Mouse (Mus musculus) heart, embryonic 10.5 days (tissue): ENCODE measurements around the gene Gp1ba. TPM values are rescaled to one million over a fixed set of nuclear protein-coding genes. Genes with fewer than 3 reads are reported as not detected.
A peak's percentile ranks its signal among the peaks of the same experiment; 100 is the strongest.

Source experiments
- DNase-seq: peaks from one replicate; pipeline ENCODE4 v3.0.0-alpha.2; 2017; ENCODE audit warnings: low spot score
- H3K27ac ChIP-seq: fragments of 300-500 bp; sonication (generic); 2 replicates; pipeline ENCODE4 v1.5.1; 2016; ENCODE audit warnings: mild to moderate bottlenecking
- H3K27me3 ChIP-seq: fragments of 300-500 bp; sonication (generic); 2 replicates; pipeline ENCODE4 v1.6.1; 2016; ENCODE audit warnings: mild to moderate bottlenecking; ENCODE audit not compliant: poor library complexity, insufficient read depth, severe bottlenecking
- H3K36me3 ChIP-seq: fragments of 300-500 bp; sonication (generic); 2 replicates; pipeline ENCODE4 v1.6.1; 2016; ENCODE audit warnings: mild to moderate bottlenecking, moderate library complexity
- H3K4me1 ChIP-seq: fragments of 300-500 bp; sonication (generic); 2 replicates; pipeline ENCODE4 v1.6.1; 2016; ENCODE audit warnings: mild to moderate bottlenecking
- H3K4me3 ChIP-seq: fragments of 300-500 bp; sonication (generic); 2 replicates; pipeline ENCODE4 v1.5.1; 2016; ENCODE audit warnings: mild to moderate bottlenecking, moderate library complexity
- H3K9me3 ChIP-seq: fragments of 300-500 bp; sonication (generic); 2 replicates; pipeline ENCODE4 v1.6.1; 2016; ENCODE audit warnings: mild to moderate bottlenecking, moderate library complexity
- WGBS: fragments of 180-500 bp; shearing (Covaris S2); methylation state at CpG from one replicate; pipeline ENCODE4 v1.1.7; 2016; 5-methylcytosine and 5-hydroxymethylcytosine counted together
- polyA plus RNA-seq: library from polyadenylated mRNA; unstranded; fragments of >200 nt; fragmentation: Nextera tagmentation; extraction: Ambion mirVana; gene quantifications from 2 replicates; pipeline ENCODE4 v1.2.1, GENCODE M21; 2016

Gene Gp1ba
- polyA plus RNA-seq = 1.6 and 1.9 TPM in 2 replicates

DNA sequence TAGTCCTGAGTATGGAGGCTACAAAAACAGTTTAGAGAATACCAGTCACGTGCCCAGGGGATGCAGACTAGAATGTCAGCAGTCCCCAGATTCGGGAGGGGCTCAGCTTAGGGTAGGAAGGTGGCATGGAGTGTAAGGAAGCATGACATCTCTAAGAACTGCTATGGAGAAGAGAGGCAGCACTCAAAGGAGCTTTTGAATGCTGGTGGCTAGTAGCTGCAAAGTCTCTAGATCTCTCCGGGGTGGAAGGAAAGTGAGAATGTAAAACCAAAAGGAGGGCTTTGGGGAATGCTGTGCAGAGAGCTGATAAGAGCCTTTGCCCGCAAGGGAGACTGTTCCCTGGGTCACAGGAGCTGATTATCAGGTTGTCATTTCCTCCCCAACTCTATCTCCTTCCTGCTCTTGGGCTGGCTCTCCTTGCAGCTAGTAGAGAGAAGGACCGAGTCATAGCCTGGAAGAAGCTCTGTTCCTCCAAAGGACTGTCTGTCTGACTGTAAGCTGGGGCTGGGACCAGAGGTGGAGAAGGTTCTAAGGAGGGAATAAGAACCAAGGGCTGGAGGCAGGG is at the start of gene Gp1ba:
Gene Gp1ba (plus strand): TSS at position 409 of the 565 bp plus-strand sequence.
- Histone ChIP-seq H3K27ac (peak within 1 kb of the TSS; percentile 75), H3K36me3 (peaks cover 13% of the 10 kb centered on the region), H3K9me3 (no peaks in the 10 kb centered on the region), H3K4me1 (peaks cover 23% of the 10 kb centered on the region), H3K4me3 (peak within 1 kb of the TSS; percentile 23; the same call in 1 of the 2 replicates), H3K27me3 (no peaks in the 10 kb centered on the region)
- WGBS = 6% methylated on average over 5 of the region's 5 CpGs
- DNase-seq = no peak

DNA sequence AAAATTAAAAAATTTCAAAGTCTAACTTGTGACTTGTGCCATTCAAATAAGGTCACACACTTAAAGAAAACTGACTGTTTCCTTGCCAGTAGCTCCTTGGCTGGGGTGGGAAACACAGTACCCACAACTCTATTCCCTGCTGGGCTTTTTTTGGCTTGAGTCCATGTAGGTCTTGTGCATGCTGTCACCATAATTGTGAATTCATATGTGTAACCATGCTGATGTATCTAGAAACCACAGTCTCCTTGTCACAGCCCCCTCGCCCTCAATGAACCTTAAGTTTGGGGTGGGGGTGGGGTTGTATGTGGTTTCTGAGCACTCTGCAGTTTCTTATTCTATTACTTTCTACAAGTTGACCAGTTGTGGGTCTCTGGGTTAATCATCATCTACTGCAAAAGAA is 47.2 kb upstream of the Gp1ba start:
- no peak overlapping the region for H3K27ac ChIP-seq
- 0 out of 2 replicates have a peak, but pooled peaks cover 5% of the 10 kb centered on the region for H3K36me3 ChIP-seq
- 96% methylated on average over 1 of the region's 1 CpGs for WGBS
- H3K4me3 ChIP-seq = no peak overlapping the region
- no peak for DNase-seq
- peaks cover 16% of the 10 kb centered on the region; the same call in 1 of the 2 replicates for H3K4me1 ChIP-seq
- H3K9me3 ChIP-seq = no peaks in the 10 kb centered on the region
- H3K27me3 ChIP-seq = no peaks in the 10 kb centered on the region

DNA sequence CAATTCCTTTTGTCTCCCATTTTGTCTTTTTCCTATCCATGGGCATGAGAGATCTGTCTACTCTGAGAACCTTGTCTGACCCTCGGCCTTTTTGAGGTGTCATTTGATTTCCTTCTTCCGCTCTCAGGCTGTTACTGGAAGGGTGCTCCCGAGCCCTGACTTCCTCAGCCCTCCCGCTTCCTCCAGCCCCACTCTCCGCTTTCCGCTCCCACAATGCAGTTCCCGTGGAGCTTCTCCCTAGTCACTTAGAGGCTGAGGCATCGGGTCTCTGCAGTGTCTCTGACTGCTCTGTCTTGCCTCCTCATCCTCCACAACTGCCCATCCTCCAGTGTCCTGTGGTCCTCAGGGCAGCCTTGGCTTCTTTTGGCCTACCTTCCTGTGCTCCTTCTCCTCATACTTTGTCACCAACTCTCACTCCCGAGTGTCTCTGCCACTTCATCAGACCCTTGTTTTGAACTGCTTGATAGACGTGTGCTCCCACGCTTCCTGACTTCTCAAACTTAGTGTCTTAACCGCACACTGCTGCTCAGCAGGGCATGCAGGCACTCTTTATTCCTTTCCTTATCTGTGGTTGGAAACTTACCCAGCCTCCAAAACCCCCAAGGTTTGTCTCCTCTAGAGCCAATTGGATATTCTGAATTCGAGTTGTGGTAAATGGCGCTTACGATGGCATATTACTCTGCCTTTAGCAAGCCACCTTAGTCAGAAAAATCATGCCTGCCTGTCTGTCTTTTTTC is 44.5 kb upstream of the Gp1ba start:
- Histone ChIP-seq H3K4me3 (no peak overlapping the region), H3K9me3 (no peaks in the 10 kb centered on the region), H3K36me3 (peaks cover 28% of the 10 kb centered on the region), H3K4me1 (peaks cover 25% of the 10 kb centered on the region; the same call in 1 of the 2 replicates), H3K27me3 (no peaks in the 10 kb centered on the region), H3K27ac (no peak overlapping the region; the same call in 1 of the 2 replicates)
- no peak for DNase-seq
- 71% methylated on average over 15 of the region's 15 CpGs for WGBS

DNA sequence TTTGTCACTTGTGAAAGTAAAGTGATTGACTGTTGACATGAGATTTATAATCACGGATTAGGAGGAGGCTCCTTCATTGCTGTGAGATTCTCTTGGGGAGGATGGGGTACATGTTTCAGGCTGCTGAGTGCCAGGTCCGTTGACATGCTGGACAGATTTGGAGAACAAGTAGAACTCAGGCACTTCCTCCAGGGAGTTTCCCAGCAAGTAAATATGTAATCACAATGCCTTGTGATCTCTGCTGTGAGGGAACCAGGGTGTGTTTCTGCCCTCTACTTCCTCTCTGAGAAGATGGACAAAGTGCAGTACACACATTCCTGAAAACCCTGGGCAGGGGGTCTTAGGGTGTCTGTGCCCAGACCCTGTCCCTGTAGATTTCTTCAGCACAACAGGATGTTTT is 43.3 kb upstream of the Gp1ba start:
- WGBS = 66% methylated on average over 2 of the region's 2 CpGs
- H3K9me3 ChIP-seq = no peaks in the 10 kb centered on the region
- H3K36me3 ChIP-seq = peaks cover 35% of the 10 kb centered on the region
- H3K4me1 ChIP-seq = peaks cover 25% of the 10 kb centered on the region; the same call in 1 of the 2 replicates
- no peaks in the 10 kb centered on the region for H3K27me3 ChIP-seq
- no peak overlapping the region for H3K4me3 ChIP-seq
- DNase-seq = no peak
- no peak overlapping the region for H3K27ac ChIP-seq

DNA sequence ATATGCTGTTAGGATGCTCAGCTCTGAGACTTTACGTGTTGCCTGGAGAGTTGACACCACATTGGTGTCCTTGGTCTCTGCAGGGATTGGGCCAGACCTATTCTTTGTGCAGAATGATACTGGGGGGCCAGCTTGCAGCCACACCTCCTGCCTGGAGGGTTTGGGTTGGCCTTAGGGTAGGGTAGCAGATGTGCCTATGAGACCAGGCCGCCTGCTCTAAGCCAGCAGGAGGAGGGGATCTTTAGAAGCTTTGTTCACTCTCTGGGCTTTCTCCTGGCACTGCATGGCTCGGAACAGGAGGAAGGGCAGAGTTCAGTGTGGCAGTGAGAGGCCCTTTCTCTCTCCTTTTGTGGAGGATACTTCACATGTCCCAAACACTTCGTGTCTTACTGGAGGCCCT is 42.8 kb upstream of the Gp1ba start:
- Histone ChIP-seq H3K36me3 (peaks cover 35% of the 10 kb centered on the region), H3K4me3 (no peak overlapping the region), H3K27ac (0 out of 2 replicates have a peak overlapping the region, but pooled peaks have one; percentile 42), H3K4me1 (peaks cover 25% of the 10 kb centered on the region; the same call in 1 of the 2 replicates), H3K27me3 (no peaks in the 10 kb centered on the region), H3K9me3 (no peaks in the 10 kb centered on the region)
- WGBS = 71% methylated on average over 4 of the region's 4 CpGs
- no peak for DNase-seq

DNA sequence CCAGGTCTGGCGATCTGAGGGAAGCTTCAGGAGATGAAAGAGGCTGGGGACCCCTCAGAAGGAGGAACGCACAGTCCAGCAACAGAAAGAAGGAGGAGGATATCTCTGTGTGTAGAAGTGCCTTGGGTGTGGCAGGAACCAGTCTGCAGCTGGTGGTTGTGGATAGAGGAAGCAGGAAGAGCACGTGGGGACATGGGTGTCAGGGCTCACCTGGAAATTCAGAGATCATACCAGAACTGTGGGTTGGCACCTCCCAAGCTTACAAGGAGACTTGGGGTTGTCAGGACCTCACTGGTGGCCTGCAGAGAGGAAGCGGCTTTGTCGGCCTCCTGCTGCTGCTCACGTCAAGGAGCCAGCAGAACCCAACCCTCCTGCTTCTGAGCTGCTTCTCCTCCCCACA is 41.6 kb upstream of the Gp1ba start:
- Histone ChIP-seq H3K4me3 (no peak overlapping the region), H3K27ac (no peak overlapping the region), H3K27me3 (no peaks in the 10 kb centered on the region), H3K36me3 (peaks cover 46% of the 10 kb centered on the region), H3K9me3 (no peaks in the 10 kb centered on the region), H3K4me1 (peaks cover 25% of the 10 kb centered on the region; the same call in 1 of the 2 replicates)
- WGBS = 65% methylated on average over 6 of the region's 6 CpGs
- no peak for DNase-seq

DNA sequence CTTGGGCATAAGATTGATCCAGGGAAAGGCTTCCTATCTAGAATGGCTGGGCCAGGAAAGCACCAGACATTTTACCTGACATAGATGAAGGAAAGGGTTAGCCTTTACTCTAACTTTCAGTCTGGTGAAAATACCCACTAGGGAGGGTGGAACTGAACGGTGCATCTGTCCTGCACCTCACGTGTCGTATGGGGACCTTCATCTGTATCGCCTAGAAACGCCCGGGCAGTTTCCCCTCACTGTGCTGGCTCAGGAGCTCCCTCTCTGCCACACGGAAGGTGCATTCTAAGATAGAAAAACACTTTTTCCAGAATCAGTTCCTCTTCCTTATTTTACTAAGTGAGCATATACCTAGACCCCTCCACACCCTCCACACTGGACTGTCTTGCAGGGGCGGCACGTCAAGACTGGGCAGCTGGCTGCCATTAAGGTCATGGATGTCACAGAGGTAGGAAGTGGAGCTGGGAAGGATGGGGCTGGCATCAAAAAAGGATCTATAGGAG is 40.4 kb upstream of the Gp1ba start:
- Histone ChIP-seq H3K4me3 (no peak overlapping the region), H3K27me3 (no peaks in the 10 kb centered on the region), H3K9me3 (no peaks in the 10 kb centered on the region), H3K36me3 (peaks cover 56% of the 10 kb centered on the region), H3K4me1 (peaks cover 25% of the 10 kb centered on the region; the same call in 1 of the 2 replicates), H3K27ac (no peak overlapping the region)
- no peak for DNase-seq
- WGBS = 90% methylated on average over 9 of the region's 9 CpGs

DNA sequence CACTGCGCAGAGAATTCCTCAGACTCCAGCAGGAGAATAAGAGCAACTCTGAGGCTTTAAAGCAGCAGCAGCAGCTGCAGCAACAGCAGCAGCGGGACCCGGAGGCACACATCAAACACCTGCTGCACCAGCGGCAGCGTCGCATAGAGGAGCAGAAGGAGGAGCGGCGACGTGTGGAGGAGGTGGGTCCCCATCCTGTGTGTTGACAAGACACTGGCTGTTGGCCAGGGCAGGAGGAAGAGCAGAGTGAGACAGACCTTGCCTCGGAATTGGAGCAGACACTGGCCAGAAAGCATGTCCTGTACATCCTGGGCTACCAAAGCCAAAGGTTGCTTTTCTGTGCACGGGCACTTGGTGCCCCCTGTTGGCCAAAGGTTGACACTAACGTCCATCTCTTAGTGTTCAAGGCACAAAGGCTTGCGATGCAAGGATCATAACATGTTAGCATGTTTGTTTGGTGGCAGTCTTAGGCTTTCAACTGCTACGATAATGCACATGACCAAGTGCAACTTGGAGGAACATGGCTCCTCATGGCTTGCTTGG is 33.8 kb upstream of the Gp1ba start:
- peak; percentile 85 for DNase-seq
- Histone ChIP-seq H3K27ac (no peak overlapping the region), H3K9me3 (no peaks in the 10 kb centered on the region), H3K4me1 (peaks cover 5% of the 10 kb centered on the region; the same call in 1 of the 2 replicates), H3K4me3 (no peak overlapping the region), H3K36me3 (peaks cover 87% of the 10 kb centered on the region), H3K27me3 (no peaks in the 10 kb centered on the region)
- WGBS = 59% methylated on average over 14 of the region's 14 CpGs

DNA sequence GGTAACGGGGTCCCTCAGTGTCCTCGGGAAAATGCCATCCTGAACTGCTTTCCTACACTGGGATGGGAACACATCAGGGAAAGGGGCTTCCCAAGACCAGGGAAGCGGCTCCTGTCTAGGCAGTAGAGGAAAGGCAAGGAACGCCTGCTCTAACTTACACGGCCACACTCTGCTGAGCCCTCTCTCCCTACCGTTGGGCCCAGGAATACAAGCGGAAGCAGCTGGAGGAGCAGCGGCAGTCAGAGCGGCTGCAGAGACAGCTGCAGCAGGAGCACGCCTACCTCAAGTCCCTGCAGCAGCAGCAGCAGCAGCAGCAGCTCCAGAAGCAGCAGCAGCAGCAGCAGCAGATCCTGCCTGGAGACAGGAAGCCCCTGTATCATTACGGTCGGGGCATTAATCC is 32.2 kb upstream of the Gp1ba start:
- no peak overlapping the region for H3K4me3 ChIP-seq
- no peaks in the 10 kb centered on the region for H3K27me3 ChIP-seq
- H3K27ac ChIP-seq = no peak overlapping the region
- 69% methylated on average over 12 of the region's 12 CpGs for WGBS
- peaks cover 5% of the 10 kb centered on the region; the same call in 1 of the 2 replicates for H3K4me1 ChIP-seq
- no peak for DNase-seq
- H3K36me3 ChIP-seq = peaks cover 98% of the 10 kb centered on the region
- no peaks in the 10 kb centered on the region for H3K9me3 ChIP-seq

DNA sequence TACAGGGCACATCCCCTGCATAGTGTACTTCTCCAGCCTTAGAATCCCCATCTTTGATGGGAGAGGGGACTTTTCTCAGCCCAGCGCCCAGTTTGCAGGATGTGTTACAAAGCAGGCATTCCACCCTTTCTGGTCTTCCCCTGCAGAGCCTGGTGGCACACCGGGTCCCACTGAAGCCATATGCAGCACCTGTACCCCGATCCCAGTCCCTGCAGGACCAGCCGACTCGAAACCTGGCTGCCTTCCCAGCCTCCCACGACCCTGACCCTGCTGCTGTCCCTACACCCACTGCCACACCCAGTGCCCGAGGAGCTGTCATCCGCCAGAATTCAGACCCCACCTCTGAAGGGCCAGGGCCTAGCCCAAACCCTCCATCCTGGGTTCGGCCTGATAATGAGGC is 31.3 kb upstream of the Gp1ba start:
- WGBS = 90% methylated on average over 9 of the region's 9 CpGs
- DNase-seq = no peak
- Histone ChIP-seq H3K27ac (no peak overlapping the region), H3K9me3 (no peaks in the 10 kb centered on the region), H3K36me3 (peaks cover 96% of the 10 kb centered on the region), H3K4me1 (peaks cover 5% of the 10 kb centered on the region; the same call in 1 of the 2 replicates), H3K27me3 (no peaks in the 10 kb centered on the region), H3K4me3 (no peak overlapping the region)

DNA sequence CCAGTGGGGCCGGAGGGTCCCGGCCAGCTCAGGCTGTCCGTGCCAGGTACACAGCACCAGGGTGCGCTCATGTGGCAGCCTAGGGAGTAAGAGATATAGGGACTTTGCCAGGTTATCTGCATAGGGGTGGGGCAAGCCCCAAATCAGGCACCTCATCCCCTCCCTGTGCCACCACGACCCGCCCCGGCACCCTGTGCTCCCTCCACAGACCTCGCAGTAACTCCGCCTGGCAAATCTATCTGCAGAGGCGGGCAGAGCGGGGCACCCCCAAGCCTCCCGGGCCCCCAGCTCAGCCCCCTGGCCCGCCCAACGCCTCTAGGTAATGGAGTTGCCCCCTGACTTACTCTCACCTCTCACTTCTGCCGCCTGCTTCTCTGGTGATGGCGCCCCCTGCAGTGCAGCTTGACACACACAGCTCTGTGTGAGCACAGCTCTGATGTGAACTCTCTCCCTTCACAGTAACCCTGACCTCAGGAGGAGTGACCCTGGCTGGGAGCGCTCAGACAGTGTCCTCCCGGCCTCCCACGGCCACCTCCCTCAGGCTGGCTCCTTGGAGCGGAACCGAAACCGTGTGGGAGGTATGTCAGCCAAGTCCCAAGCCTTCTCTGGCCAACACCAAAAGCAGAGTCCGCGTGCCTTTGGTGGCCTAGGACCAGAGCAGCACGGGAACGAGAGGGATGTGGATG is 30.4 kb upstream of the Gp1ba start:
- no peak for DNase-seq
- Histone ChIP-seq H3K36me3 (peaks cover 97% of the 10 kb centered on the region), H3K4me1 (peaks cover 7% of the 10 kb centered on the region), H3K9me3 (no peaks in the 10 kb centered on the region), H3K27me3 (no peaks in the 10 kb centered on the region), H3K27ac (no peak overlapping the region), H3K4me3 (no peak overlapping the region)
- 88% methylated on average over 26 of the region's 26 CpGs for WGBS

DNA sequence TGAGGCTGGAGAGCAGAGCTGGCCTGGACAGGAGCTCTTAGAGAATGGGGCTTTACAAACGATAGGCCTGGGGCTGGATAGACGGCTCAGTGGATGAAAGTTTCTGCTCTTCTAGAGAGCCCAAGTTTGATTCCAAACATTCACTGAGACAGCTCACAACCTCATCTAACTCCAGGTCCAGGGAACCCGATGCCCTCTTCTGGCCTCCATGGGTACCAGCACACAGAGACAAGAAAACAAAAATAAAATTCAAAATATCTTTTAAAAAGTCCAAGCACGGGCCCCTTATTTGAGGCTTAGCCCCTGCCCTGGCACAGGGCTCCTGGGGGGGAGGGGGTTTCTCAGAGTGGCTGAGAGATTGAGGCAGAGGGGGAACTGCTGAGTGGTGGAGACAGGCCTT is 28.2 kb upstream of the Gp1ba start:
- Histone ChIP-seq H3K27me3 (peaks cover 2% of the 10 kb centered on the region), H3K4me3 (no peak overlapping the region), H3K27ac (no peak overlapping the region), H3K4me1 (peaks cover 20% of the 10 kb centered on the region), H3K36me3 (peaks cover 81% of the 10 kb centered on the region), H3K9me3 (no peaks in the 10 kb centered on the region)
- 87% methylated on average over 4 of the region's 4 CpGs for WGBS
- no peak for DNase-seq
